Mouse (Mus musculus): Measurements from ENCODE around the gene Kif9.

DNA sequence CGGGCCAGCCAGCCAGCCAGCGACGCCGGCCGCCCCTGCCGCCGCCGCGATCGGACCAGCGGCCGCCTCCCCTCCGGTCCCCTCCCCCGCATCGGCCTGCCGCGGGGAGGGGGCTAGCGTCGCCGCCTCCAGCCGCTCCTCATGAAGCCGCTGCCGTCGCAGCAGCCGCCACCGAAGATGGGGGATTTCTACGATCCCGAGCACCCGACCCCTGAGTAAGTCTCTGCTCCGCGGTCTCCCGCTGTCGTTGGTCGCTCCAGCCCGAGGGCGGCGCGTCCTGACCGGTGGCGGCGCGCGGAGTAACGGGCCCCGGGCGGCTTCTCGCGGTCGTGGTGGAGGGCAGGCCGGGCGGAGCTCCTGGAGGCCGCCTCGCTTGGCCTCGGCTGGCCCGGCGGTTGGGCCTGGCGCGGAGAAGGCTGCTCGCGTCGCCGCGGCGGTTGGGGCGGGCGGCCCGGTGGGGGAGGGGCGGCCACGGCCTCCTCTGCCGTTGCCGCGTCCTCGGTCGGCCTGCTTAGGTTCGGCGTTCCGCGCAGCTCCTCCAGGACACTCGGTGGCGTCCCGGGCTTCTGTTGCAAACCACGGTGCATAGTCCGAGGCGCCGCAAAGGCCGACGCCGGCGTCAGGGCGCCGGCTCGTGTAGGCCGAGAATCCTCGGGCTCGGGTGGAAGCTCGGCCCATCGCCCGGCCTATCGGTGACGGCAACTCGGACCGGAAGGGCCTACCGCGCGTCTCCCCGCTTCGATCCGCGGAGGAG lies 56.0 kb downstream of the Kif9 start, which contains the start of gene Setd2:
- TF ChIP-seq POLR2A (IDR thresholded peaks at IDR 0.05; ENCODE audit: extremely low read depth, insufficient read depth, low read length) (no peak), CTCF (IDR thresholded peaks at IDR 0.05; ENCODE audit: extremely low read depth, insufficient read depth, low read length) (no peak)
